In genomic region chr3:89953420-89953819, GRCm38 (mm10) we compare ENCODE assay signal across 8 mouse cellular contexts. TPM values are rescaled to one million over a fixed set of nuclear protein-coding genes. Genes with fewer than 3 reads are reported as not detected.
DNase-seq lines count a peak whose midpoint lies in the region; ATAC-seq and TF ChIP-seq lines count a peak whose summit lies in the region.

No protein-coding gene starts in this region.

- peak; percentile 97 for TF ChIP-seq CTCF in liver, postnatal 0 days (IDR thresholded peaks at IDR 0.05; ENCODE audit: low read depth)

- 1% methylated on average over 4 of the region's 4 CpGs for WGBS in kidney, embryonic 16.5 days
- WGBS in liver, postnatal 0 days (ENCODE audit: insufficient replicate concordance), result 6% methylated on average over 4 of the region's 4 CpGs

- no peak for TF ChIP-seq EP300 in liver, postnatal 0 days (IDR thresholded peaks at IDR 0.05; ENCODE audit: low read depth)

- H3K9ac ChIP-seq in kidney, embryonic 16.5 days (replicated peaks; ENCODE audit: low read length), result no peak overlapping the region
- H3K9ac ChIP-seq in liver, postnatal 0 days (replicated peaks), result no peak overlapping the region

- H3K36me3 ChIP-seq in kidney, embryonic 16.5 days (ENCODE audit: insufficient read depth, low read length), result peaks cover 80% of the 10 kb centered on the region
- H3K36me3 ChIP-seq in liver, postnatal 0 days (replicated peaks; ENCODE audit: insufficient read depth, low read length), result peaks cover 33% of the 10 kb centered on the region

- no peak overlapping the region for H3K27ac ChIP-seq in kidney, embryonic 16.5 days (ENCODE audit: low read length)
- no peak overlapping the region for H3K27ac ChIP-seq in liver, postnatal 0 days (ENCODE audit: low read depth)

- no peaks in the 10 kb centered on the region for H3K9me3 ChIP-seq in kidney, embryonic 16.5 days (ENCODE audit: low read length)
- H3K9me3 ChIP-seq in liver, postnatal 0 days (ENCODE audit: low read length), result no peaks in the 10 kb centered on the region

- no peaks in the 10 kb centered on the region for H3K27me3 ChIP-seq in kidney, embryonic 16.5 days (ENCODE audit: insufficient read depth, low read length)
- H3K27me3 ChIP-seq in liver, postnatal 0 days (ENCODE audit: insufficient read depth, low read length), result no peaks in the 10 kb centered on the region

- H3K4me2 ChIP-seq in kidney, embryonic 16.5 days (replicated peaks; ENCODE audit: low read depth, low read length), result no peak overlapping the region
- no peak overlapping the region for H3K4me2 ChIP-seq in liver, postnatal 0 days (ENCODE audit: low read depth, low read length)

- H3K4me3 ChIP-seq in kidney, embryonic 16.5 days (ENCODE audit: low read length), result no peak overlapping the region
- H3K4me3 ChIP-seq in liver, postnatal 0 days (ENCODE audit: low read depth, low read length), result no peak overlapping the region

- peak; percentile 58; the same call in 1 of the 2 replicates for ATAC-seq in kidney, embryonic 16.5 days (ENCODE audit: low FRiP score, low TSS enrichment)
- no peak for ATAC-seq in liver, postnatal 0 days

- no peaks in the 10 kb centered on the region for H3K4me1 ChIP-seq in kidney, embryonic 16.5 days (ENCODE audit: insufficient read depth, low read length)
- no peaks in the 10 kb centered on the region for H3K4me1 ChIP-seq in liver, postnatal 0 days (ENCODE audit: insufficient read depth)

- DNase-seq in 416B (ENCODE audit: low read depth), result peak; percentile 82
- DNase-seq in Muller cell, postnatal 12 days (ENCODE audit: inconsistent ontology term), result peak; percentile 63
- DNase-seq in cerebellum, postnatal 36 days, result peak; percentile 71 to 72
- DNase-seq in gastrocnemius, postnatal 10 days, result peak; percentile 79
- DNase-seq in liver, postnatal 0 days, result peak; percentile 83
- peak; percentile 69 for DNase-seq in ovary, postnatal 36 days (ENCODE audit: low spot score)
- peak; percentile 82 for DNase-seq in thymus, postnatal 25 days

RNA-seq across cellular contexts. Expression of gene Atp8b2, which starts 9.9 kb away (rescaled TPM):
- 10 to 100 TPM; 32.8 to 43.5 TPM for total RNA-seq in gastrocnemius, postnatal 10 days (2021)
- polyA plus RNA-seq in kidney, embryonic 16.5 days (2015; fragmentation: Nextera tagmentation; extraction: Ambion mirVana), result 11.7 and 15.3 TPM in 2 replicates
- polyA plus RNA-seq in liver, postnatal 0 days (2015; fragmentation: Nextera tagmentation; extraction: Ambion mirVana), result 0.88 and 1.4 TPM in 2 replicates

RNA-seq across cellular contexts. Expression of gene Il6ra, which starts 40.4 kb away (rescaled TPM):
- 1 to 10 TPM; 2.4 to 3.1 TPM for total RNA-seq in gastrocnemius, postnatal 10 days (2021)
- polyA plus RNA-seq in kidney, embryonic 16.5 days (2015; fragmentation: Nextera tagmentation; extraction: Ambion mirVana), result 0.84 and 0.91 TPM in 2 replicates
- 10.2 and 11.8 TPM in 2 replicates for polyA plus RNA-seq in liver, postnatal 0 days (2015; fragmentation: Nextera tagmentation; extraction: Ambion mirVana)

RNA-seq across cellular contexts. Expression of gene Hax1, which starts 45.2 kb away (rescaled TPM):
- total RNA-seq in gastrocnemius, postnatal 10 days (2021), result 10 to 100 TPM; 49.3 to 52.8 TPM
- polyA plus RNA-seq in kidney, embryonic 16.5 days (2015; fragmentation: Nextera tagmentation; extraction: Ambion mirVana), result 175 and 189 TPM in 2 replicates
- polyA plus RNA-seq in liver, postnatal 0 days (2015; fragmentation: Nextera tagmentation; extraction: Ambion mirVana), result 95.6 and 99.6 TPM in 2 replicates
